Mouse (Mus musculus) cortical plate, adult 2 months (tissue): ENCODE results near the gene Patj.

ENCODE experiments used
- CTCF ChIP-seq: fragments of 200-500 bp; IDR thresholded peaks from 2 replicates; pipeline ENCODE4 v1.5.1; 2011; ENCODE audit warnings: mild to moderate bottlenecking, control low read depth, low read length; ENCODE audit not compliant: insufficient read depth; ENCODE audit errors: extremely low read depth
- POLR2A ChIP-seq: fragments of 200-500 bp; IDR thresholded peaks from 2 replicates; pipeline ENCODE4 v1.6.1; 2011; ENCODE audit warnings: mild to moderate bottlenecking, low read length, control low read depth; ENCODE audit not compliant: insufficient read depth; ENCODE audit errors: extremely low read depth

GRCm38 (mm10) chr4:98524525-98524924 lies 128.9 kb downstream of the Patj start:
- no peak for TF ChIP-seq CTCF
- TF ChIP-seq POLR2A = no peak
